Mouse (Mus musculus): ENCODE results near the gene Sult2a1. TPM values are rescaled to one million over a fixed set of nuclear protein-coding genes. Genes with fewer than 3 reads are reported as not detected.
"Not testable (repeated sequence)": the region's sequence is repeated elsewhere in the genome, so short reads cannot be mapped to it uniquely, and the experiment has no call there.

Sult2a1 gene
- not detected for total RNA-seq (2021)
- long read RNA-seq, experiment 1: 0 reads
- long read RNA-seq, experiment 2: 0 reads

DNA sequence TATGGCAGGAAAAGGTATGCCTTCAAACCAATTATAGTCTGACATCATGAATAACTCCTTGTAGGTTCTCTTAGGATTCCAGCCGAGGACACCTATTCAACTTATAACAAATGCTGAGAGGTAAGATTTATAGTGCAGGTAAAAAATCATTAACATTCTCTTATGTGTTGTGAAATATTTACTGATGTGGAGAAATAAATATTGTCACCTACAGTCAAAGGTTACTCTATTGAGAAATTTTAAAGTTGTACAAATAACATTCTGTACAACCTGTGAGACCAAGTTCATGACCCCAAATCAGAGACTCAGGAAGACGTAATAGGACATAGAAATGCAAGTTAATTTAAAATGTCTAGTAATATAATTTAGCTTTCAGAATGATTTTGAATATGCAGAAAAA lies at the start of gene Sult2a1:
Gene Sult2a1, minus strand, starts transcription at position 101 of the 400 bp plus-strand sequence.
- not testable (repeated sequence) for DNase-seq

DNA sequence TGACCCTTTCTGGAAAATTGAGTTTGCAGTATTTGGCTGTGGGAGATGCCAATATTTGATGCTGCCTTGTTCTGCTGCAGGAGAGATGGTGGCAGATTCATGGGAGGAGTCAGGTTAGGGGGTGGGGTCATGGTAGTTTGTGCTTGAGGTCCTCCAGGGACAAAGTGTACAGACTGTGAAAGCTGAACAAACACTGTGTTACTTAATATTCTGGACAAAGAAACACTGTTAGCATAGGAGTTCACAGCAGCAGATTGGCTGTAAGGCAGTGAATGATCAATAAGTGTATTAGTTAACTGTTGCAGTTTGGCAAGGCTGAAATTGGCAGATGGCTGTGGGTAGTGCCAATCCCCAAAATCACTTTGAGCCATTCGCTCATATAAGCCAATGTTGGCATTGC lies 23.3 kb downstream of the Sult2a1 start:
- no peak for DNase-seq

Other genes starting within 250 kb of the Sult2a1 start
- not detected for gene Sult2a5, start 213.4 kb downstream of the Sult2a1 start, total RNA-seq (2021)
- gene Sult2a2, start 103.9 kb downstream of the Sult2a1 start, total RNA-seq (2021): not detected
- not detected for gene Sult2a4, start 152.2 kb upstream of the Sult2a1 start, total RNA-seq (2021)